Mouse (Mus musculus): ENCODE results near the gene Ubxn11. TPM values are rescaled to one million over a fixed set of nuclear protein-coding genes. Genes with fewer than 3 reads are reported as not detected.

The Ubxn11 gene
- polyA plus RNA-seq, 1 experiment from 2014 or later: 2.1 TPM

DNA sequence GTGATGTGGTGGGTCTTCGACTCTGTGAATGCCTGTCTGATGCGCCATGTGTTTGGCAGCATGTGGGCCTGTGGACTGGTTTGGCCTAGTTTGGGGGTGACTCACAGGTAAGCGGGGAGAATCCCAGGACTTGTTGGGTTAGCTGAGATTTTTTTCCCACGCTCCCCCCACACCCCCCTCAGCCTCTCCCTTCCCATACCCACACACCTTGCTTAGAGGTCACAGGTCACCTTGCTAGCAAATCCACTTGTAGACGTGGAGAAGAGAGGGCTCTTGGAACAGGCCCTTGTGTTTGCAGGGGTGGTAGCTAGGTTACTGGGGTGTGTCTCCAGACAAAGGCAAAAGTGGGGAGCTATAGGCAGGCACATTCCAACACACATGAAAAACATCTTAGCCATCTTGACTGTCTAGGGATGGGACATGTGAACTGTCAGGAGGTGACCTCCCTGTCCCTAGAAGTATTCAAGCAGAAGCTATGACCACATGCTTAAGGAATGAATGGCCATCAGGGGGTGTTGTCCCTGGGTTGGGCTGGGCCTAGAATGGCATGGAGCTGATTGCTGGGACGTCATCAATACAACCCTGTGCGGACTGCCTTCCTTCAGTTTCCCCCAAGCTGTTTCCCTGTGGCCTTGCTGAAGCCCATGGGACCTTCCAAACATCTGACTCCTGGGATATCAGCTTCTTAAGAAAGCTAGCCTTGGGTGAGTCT lies 34.4 kb upstream of the Ubxn11 start:
- no peaks in the 10 kb centered on the region for H3K9me3 ChIP-seq
- H3K4me2 ChIP-seq: no peak overlapping the region
- H3K9ac ChIP-seq: no peak overlapping the region
- H3K27me3 ChIP-seq (replicated peaks): peaks cover 44% of the 10 kb centered on the region
- 73% methylated on average over 7 of the region's 7 CpGs for WGBS
- H3K4me3 ChIP-seq: no peak overlapping the region
- H3K36me3 ChIP-seq: no peaks in the 10 kb centered on the region
- no peak overlapping the region for H3K27ac ChIP-seq (replicated peaks)
- peaks cover 4% of the 10 kb centered on the region; the same call in 1 of the 2 replicates for H3K4me1 ChIP-seq
- ATAC-seq (ENCODE audit: extremely low read depth, insufficient number of reproducible peaks, low FRiP score, low TSS enrichment): no peak

DNA sequence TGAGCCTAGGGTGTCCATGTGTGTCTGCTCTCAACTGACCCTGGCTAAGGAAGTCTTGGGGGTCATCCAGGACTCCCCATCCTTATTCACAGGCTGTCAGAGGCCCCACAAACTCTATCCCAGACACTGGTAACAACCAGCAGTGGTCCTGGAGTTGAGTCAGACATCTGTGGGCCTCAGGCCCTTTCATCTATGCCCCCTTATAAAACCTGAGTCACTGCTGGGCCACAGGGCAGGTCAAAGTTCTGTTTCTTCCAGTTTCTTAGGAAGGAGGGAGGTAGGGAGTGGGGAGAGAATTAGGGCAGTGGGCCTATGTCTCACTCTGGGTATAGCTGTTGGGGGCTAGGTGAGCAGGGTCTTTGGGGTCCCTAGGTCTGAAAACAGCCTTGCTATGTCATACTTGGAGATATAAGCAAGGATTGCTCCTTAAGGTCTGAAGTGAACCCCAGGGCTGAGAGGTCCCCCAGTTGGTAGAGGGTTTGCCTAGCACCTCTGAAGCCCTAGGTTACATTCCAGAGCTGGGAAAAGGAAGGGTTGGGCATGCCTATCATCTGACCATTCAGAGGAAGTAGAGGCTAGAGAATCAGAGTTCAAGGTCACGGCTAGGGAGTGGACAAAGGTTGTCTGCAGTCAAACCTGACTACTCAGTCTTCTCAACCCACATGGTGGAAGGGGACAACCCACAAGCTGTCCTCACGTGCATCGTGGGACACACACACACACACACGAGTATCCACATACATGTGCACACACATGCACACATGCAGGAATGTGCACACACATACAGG lies 33.4 kb upstream of the Ubxn11 start:
- H3K27me3 ChIP-seq (replicated peaks): peaks cover 40% of the 10 kb centered on the region
- no peaks in the 10 kb centered on the region for H3K9me3 ChIP-seq
- H3K9ac ChIP-seq: no peak overlapping the region
- H3K36me3 ChIP-seq: no peaks in the 10 kb centered on the region
- no peak overlapping the region for H3K27ac ChIP-seq (replicated peaks)
- no peak overlapping the region for H3K4me2 ChIP-seq
- no peak for ATAC-seq (ENCODE audit: extremely low read depth, insufficient number of reproducible peaks, low FRiP score, low TSS enrichment)
- 82% methylated on average over 4 of the region's 4 CpGs for WGBS
- no peak overlapping the region for H3K4me3 ChIP-seq
- peaks cover 4% of the 10 kb centered on the region; the same call in 1 of the 2 replicates for H3K4me1 ChIP-seq

DNA sequence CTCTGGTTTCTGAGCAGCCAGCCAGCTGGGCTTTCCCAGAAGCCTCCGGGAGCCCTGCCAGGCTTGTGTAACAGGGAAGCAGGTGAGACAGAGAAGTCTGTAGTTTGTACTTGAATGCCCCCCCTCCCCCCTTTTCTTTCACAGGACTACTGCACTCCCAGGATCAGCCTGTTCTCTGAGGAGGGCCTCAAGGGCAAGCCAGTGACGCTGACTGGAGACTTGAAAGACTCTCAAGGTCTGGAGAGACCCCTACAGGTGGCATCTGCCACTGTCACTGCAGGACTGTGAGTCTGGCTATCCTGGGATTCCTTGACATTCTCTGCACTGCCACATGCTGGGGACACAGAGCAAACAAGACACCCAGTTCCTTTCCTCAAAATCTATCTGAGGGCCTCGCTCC lies 23.7 kb upstream of the Ubxn11 start:
- Histone ChIP-seq H3K9ac (0 out of 2 replicates have a peak overlapping the region, but pooled peaks have one; percentile 37), H3K27ac (replicated peaks) (no peak overlapping the region), H3K4me3 (no peak overlapping the region), H3K4me2 (no peak overlapping the region), H3K4me1 (peaks cover 18% of the 10 kb centered on the region), H3K9me3 (no peaks in the 10 kb centered on the region), H3K27me3 (replicated peaks) (peaks cover 36% of the 10 kb centered on the region), H3K36me3 (no peaks in the 10 kb centered on the region)
- WGBS: 19% methylated on average over 3 of the region's 3 CpGs
- ATAC-seq (ENCODE audit: extremely low read depth, insufficient number of reproducible peaks, low FRiP score, low TSS enrichment): no peak

DNA sequence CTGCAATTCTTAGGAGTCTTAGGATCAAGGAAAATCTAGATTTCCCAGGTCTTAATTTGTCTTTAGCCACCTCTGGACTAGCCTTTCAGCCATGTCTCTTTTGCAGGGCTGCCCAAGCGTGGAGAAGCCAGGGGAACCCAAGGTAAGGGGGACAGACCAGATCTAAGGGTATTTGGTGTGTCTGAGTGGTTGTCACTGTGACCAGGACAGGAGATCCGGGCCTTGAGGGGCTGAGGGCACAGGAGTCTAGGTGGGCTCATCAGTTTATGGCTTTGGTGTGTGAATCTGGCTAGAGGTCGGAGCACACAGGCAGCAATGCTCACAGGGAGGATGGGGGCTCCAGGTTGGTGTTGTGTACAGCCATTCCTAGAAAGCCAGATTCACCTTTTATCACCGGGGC lies 21.7 kb upstream of the Ubxn11 start:
- Histone ChIP-seq H3K9me3 (peaks cover 3% of the 10 kb centered on the region; the same call in 1 of the 2 replicates), H3K36me3 (no peaks in the 10 kb centered on the region), H3K4me1 (peaks cover 18% of the 10 kb centered on the region), H3K4me3 (no peak overlapping the region), H3K9ac (no peak overlapping the region), H3K27ac (replicated peaks) (no peak overlapping the region), H3K27me3 (replicated peaks) (peaks cover 34% of the 10 kb centered on the region), H3K4me2 (no peak overlapping the region)
- WGBS: 76% methylated on average over 4 of the region's 4 CpGs
- ATAC-seq (ENCODE audit: extremely low read depth, insufficient number of reproducible peaks, low FRiP score, low TSS enrichment): no peak

DNA sequence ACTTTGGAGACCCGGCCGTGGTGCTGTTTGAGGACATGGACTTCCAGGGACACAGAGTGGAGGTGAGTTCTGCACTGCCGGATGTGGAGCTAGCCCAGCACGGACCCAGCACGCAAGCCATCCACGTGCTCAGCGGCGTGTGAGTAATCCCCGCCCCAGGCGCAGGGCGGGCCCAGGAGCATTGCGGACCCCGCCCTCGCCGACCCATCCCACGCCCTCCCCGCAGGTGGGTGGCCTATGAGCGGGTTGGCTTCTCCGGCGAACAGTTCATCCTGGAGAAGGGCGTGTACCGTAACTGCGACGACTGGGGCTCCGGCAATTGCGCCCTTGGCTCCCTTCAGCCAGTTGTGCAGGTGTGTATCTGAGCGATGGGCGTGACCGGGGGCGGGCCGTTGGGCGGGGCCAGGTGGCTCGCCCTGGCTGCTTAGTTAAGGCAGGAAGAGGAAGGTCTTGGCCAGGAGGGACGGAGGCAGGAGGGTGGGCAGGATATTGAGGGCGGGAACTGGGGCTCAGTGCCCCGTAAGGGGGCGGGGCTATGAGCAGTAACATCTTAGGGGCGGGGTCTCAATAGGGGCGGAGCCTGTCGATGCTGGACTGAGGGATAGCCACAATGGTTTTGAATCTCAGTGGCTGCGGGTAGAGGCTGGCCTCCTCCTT lies 20.5 kb upstream of the Ubxn11 start:
- Histone ChIP-seq H3K4me1 (peaks cover 18% of the 10 kb centered on the region), H3K27ac (replicated peaks) (no peak overlapping the region), H3K4me2 (peak overlapping the region; percentile 73), H3K4me3 (peak overlapping the region; percentile 51), H3K9ac (peak overlapping the region; percentile 61), H3K36me3 (no peaks in the 10 kb centered on the region), H3K27me3 (replicated peaks) (peaks cover 34% of the 10 kb centered on the region), H3K9me3 (peaks cover 3% of the 10 kb centered on the region; the same call in 1 of the 2 replicates)
- ATAC-seq (ENCODE audit: extremely low read depth, insufficient number of reproducible peaks, low FRiP score, low TSS enrichment): peak; percentile 76
- WGBS: under 1% methylated on average over 41 of the region's 41 CpGs

DNA sequence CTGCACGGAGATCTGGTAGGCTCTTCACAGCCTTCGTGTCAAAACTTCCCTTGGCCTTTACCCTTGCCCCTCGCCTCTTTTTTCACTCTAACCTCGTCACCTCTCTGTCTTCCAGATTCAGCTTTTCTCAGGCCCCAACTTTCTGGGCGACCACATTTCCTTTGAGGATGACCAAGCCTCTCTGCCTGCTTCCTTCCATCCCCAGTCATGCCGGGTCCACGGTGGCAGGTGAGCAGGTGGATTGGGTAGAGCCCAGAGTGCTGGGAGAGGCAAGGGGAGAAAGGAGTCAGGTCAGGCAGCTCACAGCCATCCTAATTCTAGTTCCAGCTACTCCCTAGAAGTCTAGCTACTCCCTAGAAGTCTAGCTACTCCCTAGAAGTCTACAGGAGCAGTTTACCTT lies 19.9 kb upstream of the Ubxn11 start:
- peak overlapping the region; percentile 51 for H3K4me3 ChIP-seq
- no peaks in the 10 kb centered on the region for H3K36me3 ChIP-seq
- H3K4me2 ChIP-seq: peak overlapping the region; percentile 73
- H3K9me3 ChIP-seq: peaks cover 3% of the 10 kb centered on the region; the same call in 1 of the 2 replicates
- peaks cover 34% of the 10 kb centered on the region for H3K27me3 ChIP-seq (replicated peaks)
- ATAC-seq (ENCODE audit: extremely low read depth, insufficient number of reproducible peaks, low FRiP score, low TSS enrichment): no peak
- 0 out of 2 replicates have a peak overlapping the region, but pooled peaks have one; percentile 61 for H3K9ac ChIP-seq
- H3K4me1 ChIP-seq: peaks cover 18% of the 10 kb centered on the region
- 25% methylated on average over 7 of the region's 7 CpGs for WGBS
- no peak overlapping the region for H3K27ac ChIP-seq (replicated peaks)

DNA sequence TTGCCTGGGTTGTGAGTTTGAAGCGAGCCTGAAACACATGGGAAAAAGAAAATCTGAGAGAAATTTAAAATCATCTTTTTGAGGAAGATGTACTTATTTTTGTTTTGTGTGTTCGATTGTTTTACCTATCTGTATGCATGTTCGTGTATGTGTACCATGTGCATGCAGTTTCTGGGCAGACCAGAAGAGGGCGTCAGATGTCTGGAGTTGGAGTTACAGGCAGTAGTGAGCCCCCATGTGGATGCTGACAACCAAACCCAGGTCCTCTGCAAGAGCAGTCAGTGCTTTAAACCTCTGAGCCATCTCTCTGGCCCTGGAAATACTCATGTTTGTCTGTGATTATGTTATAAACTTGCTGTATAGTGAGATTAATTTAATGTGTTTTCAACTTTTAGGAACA lies 17.4 kb upstream of the Ubxn11 start:
- peaks cover 13% of the 10 kb centered on the region for H3K4me1 ChIP-seq
- H3K4me2 ChIP-seq: no peak overlapping the region
- no peaks in the 10 kb centered on the region for H3K36me3 ChIP-seq
- H3K27ac ChIP-seq (replicated peaks): no peak overlapping the region
- H3K27me3 ChIP-seq (replicated peaks): peaks cover 32% of the 10 kb centered on the region
- H3K4me3 ChIP-seq: no peak overlapping the region
- whole genome bisulfite sequencing: 80% methylated on average over 4 of the region's 4 CpGs
- no peak for ATAC-seq (ENCODE audit: extremely low read depth, insufficient number of reproducible peaks, low FRiP score, low TSS enrichment)
- H3K9me3 ChIP-seq: peaks cover 3% of the 10 kb centered on the region; the same call in 1 of the 2 replicates
- no peak overlapping the region for H3K9ac ChIP-seq

DNA sequence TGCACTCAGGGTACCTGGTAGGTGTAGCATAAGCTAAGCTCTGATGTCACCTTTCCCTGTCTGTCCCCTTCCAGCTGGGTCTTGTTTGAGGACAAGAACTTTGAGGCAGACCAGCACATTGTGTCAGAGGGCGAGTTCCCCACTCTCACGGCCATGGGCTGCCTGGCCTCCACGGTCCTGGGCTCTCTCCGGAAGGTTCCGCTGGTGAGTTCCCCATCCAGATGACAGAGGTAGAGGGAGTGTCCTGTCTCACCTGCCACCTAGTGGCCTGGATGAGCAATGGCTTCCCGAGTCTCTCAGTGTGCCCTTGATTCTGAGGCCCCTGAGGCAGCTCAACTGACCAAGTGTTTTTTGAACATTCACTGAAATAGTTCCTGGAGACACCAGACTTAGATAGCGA lies 15.0 kb upstream of the Ubxn11 start:
- Histone ChIP-seq H3K27ac (replicated peaks) (no peak overlapping the region), H3K9me3 (peaks cover 3% of the 10 kb centered on the region; the same call in 1 of the 2 replicates), H3K4me3 (no peak overlapping the region), H3K36me3 (no peaks in the 10 kb centered on the region), H3K27me3 (replicated peaks) (peaks cover 8% of the 10 kb centered on the region), H3K9ac (no peak overlapping the region), H3K4me2 (0 out of 2 replicates have a peak overlapping the region, but pooled peaks have one; percentile 16), H3K4me1 (peaks cover 2% of the 10 kb centered on the region)
- 27% methylated on average over 7 of the region's 7 CpGs for whole genome bisulfite sequencing
- ATAC-seq (ENCODE audit: extremely low read depth, insufficient number of reproducible peaks, low FRiP score, low TSS enrichment): no peak

DNA sequence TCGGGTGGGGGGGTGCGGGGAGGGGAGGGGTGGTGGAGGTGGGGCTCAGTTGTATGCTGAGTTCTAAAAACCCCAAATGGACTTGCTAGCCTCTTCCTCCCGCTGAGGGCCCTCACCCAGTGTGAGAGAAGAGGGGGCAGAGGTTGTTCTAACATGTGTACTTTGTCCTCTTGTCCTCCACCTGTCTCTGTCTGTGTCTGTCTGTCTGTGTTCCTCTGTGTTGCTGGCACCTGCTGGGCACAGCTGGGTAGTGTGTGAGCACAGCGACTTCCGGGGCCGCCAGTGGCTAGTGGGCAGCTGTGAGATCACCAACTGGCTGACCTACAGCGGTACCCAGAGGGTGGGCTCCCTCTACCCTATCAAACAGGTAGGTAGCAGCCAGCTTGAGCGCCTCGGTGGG lies 13.3 kb upstream of the Ubxn11 start:
- WGBS: 80% methylated on average over 9 of the region's 9 CpGs
- peaks cover 3% of the 10 kb centered on the region; the same call in 1 of the 2 replicates for H3K9me3 ChIP-seq
- no peak for ATAC-seq (ENCODE audit: extremely low read depth, insufficient number of reproducible peaks, low FRiP score, low TSS enrichment)

DNA sequence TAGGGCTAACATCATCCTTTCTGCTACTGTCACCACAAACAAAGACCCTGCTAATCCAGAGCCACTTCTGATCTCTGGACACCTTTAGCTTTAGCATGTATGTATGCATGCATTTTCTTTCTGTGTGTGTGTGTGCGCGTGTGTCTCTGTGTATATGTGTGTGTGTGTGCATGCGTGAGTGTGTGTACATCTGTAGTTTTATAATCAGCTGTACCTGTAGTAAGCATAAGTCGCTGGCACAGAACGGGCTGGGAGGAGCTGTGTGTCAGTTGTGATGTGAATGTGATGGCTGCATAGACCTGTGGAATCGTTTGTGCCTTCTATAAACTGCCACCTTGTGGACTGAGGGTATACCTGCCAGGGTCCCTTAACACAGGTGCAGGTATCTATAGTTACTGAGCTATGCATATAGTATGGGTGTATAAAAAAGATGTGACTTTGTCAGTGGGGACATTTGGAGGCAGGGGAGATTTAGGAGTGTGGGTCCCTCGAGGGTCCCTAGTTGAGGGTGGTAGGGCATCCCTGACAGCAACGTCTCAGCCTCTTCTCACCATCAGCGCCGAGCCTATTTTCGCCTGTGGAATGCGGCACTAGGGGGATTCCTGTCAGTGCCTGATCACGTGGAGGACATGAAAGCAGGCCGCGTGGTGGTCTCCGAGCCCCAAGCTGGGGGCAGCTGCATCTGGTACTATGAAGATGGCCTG lies 11.7 kb upstream of the Ubxn11 start:
- no peaks in the 10 kb centered on the region for H3K4me1 ChIP-seq
- H3K4me3 ChIP-seq: no peak overlapping the region
- no peaks in the 10 kb centered on the region for H3K36me3 ChIP-seq
- H3K27me3 ChIP-seq (replicated peaks): no peaks in the 10 kb centered on the region
- H3K27ac ChIP-seq (replicated peaks): no peak overlapping the region
- H3K9me3 ChIP-seq: no peaks in the 10 kb centered on the region
- H3K4me2 ChIP-seq: no peak overlapping the region
- no peak for ATAC-seq (ENCODE audit: extremely low read depth, insufficient number of reproducible peaks, low FRiP score, low TSS enrichment)
- no peak overlapping the region for H3K9ac ChIP-seq
- 50% methylated on average over 16 of the region's 16 CpGs for WGBS

More for the DNA sequence above, 13.3 kb upstream of the Ubxn11 start:
- Histone ChIP-seq H3K4me1 (no peaks in the 10 kb centered on the region), H3K9ac (no peak overlapping the region), H3K27me3 (replicated peaks) (no peaks in the 10 kb centered on the region), H3K4me3 (no peak overlapping the region), H3K4me2 (no peak overlapping the region), H3K27ac (replicated peaks) (no peak overlapping the region), H3K36me3 (no peaks in the 10 kb centered on the region)

DNA sequence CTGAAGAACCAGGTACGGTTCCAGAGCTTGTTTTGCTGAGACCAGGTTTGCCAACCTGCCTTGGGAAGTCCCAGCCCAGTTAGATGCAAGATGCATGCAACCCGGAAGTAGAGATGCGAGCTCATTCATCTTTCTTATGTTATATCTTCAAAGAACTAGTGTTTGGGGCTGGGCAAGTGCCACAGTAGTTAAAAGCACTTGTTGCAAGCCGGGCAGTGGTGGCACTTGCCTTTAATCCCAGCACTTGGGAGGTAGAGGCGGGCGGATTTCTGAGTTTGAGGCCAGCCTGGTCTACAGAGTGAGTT lies 11.2 kb upstream of the Ubxn11 start:
- Histone ChIP-seq H3K36me3 (no peaks in the 10 kb centered on the region), H3K4me2 (no peak overlapping the region), H3K9me3 (no peaks in the 10 kb centered on the region), H3K27me3 (replicated peaks) (no peaks in the 10 kb centered on the region), H3K4me3 (no peak overlapping the region), H3K27ac (replicated peaks) (no peak overlapping the region), H3K9ac (no peak overlapping the region), H3K4me1 (no peaks in the 10 kb centered on the region)
- no peak for ATAC-seq (ENCODE audit: extremely low read depth, insufficient number of reproducible peaks, low FRiP score, low TSS enrichment)
- 67% methylated on average over 6 of the region's 6 CpGs for WGBS

All from heart, embryonic 13.5 days (tissue).